Mouse (Mus musculus) gastrocnemius, adult 2 months (tissue): ENCODE results near the gene Traf6. TPM values are rescaled to one million over a fixed set of nuclear protein-coding genes. Genes with fewer than 3 reads are reported as not detected.
A peak's percentile ranks its signal among the peaks of the same experiment; 100 is the strongest.
"Not testable (repeated sequence)": the region's sequence is repeated elsewhere in the genome, so short reads cannot be mapped to it uniquely, and the experiment has no call there.

Experiments used
- DNase-seq: peaks from one replicate; pipeline ENCODE4 v3.0.0; 2022
- H3K27ac ChIP-seq: fragments of 200-600 bp; 2 replicates; pipeline ENCODE4 v1.8.1; 2022; ENCODE audit warnings: mild to moderate bottlenecking
- H3K4me3 ChIP-seq: fragments of 200-600 bp; 2 replicates; pipeline ENCODE4 v1.8.1; 2022; ENCODE audit warnings: mild to moderate bottlenecking, moderate library complexity
- CTCF ChIP-seq: fragments of 200-600 bp; IDR thresholded peaks from 2 replicates; pipeline ENCODE4 v1.8.1; 2022; ENCODE audit warnings: antibody characterized with exemption, mild to moderate bottlenecking, moderate library complexity
- intact Hi-C: fragments of 180-260 bp; cut with DNase I; formaldehyde crosslinking; loops from one replicate; pipeline ENCODE4 v1.15.1; 2025
- total RNA-seq, 2 experiments: library from RNA; stranded (reverse); gene quantifications; 2 replicates each; pipeline ENCODE4 v1.2.3; 2021

Traf6 gene
- total RNA-seq, 2 experiments from 2014 or later = 9.1 to 11.0 TPM

DNA sequence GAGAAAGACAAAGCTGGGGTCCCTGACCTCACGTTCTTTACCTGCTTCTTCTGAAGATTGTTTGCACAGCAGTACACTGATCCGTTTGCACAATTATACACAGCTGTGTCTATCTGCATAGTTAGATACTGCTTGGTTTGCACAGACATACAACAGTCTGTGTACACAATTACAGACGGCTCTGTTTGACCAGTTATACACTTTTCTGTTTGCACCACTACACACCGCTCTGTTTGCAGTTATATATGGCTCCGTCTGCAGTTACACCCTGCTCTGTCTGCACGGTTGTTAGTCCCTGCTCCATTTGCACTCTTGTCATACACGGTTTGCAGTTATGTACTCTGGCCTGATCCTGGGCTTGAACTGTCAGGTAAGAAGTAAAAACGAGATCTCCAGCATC, 63.4 kb downstream of the Traf6 start:
- Histone ChIP-seq H3K27ac (no peak overlapping the region), H3K4me3 (no peak overlapping the region)
- DNase-seq = no peak
- no peak for TF ChIP-seq CTCF
- intact Hi-C loops = no loop called here

- no peak overlapping the region for H3K27ac ChIP-seq
- TF ChIP-seq CTCF = no peak
- intact Hi-C loops = no loop called here
- H3K4me3 ChIP-seq = no peak overlapping the region
- DNase-seq = no peak
Observed at GRCm38 (mm10) chr2:101742072-101742860, 64.0 kb downstream of the Traf6 start.

- intact Hi-C loops = not testable (repeated sequence)
Observed at GRCm38 (mm10) chr2:101745656-101746055, 67.4 kb downstream of the Traf6 start.

DNA sequence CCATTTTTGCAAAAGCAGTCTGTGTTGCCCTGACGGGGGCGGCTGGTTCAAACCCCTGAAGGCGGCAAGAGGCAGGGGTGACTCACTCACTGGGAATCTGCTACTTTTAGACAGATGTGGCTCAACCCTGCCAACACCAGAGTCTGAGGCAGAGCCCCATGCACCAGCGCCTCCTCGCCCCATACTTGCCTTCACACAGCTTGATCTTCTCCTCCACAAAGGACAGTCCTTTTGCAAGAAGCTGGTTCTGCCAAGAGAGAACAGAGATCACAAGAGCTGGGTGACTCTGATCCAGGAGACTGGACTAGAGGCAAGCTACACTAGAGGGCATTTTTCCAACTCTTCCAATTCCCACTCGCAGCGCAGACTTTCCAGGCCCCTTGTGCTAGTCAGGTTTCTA, 68.3 kb downstream of the Traf6 start:
- no peak for TF ChIP-seq CTCF
- peak; percentile 32 for DNase-seq
- intact Hi-C loops = no loop called here
- Histone ChIP-seq H3K27ac (no peak overlapping the region), H3K4me3 (no peak overlapping the region)

More at GRCm38 (mm10) chr2:101745656-101746055, 67.4 kb downstream of the Traf6 start:
- not testable (repeated sequence) for H3K27ac ChIP-seq, DNase-seq, H3K4me3 ChIP-seq

Other genes with a start within 250 kb of the Traf6 start
- gene Rag2, start 53.7 kb upstream of the Traf6 start, total RNA-seq = not detected
- not detected for gene Rag1, start 28.9 kb upstream of the Traf6 start, total RNA-seq
- 10 to 100 TPM; 79.3 to 89.4 TPM for gene B230118H07Rik, start 28.9 kb upstream of the Traf6 start, total RNA-seq
- gene Prr5l, start 204.6 kb downstream of the Traf6 start, total RNA-seq = under 1 TPM in 1 of 2 experiments, not detected in 1; 0.53 TPM
- 10 to 100 TPM; 31.7 to 37.6 TPM for gene Commd9, start 207.8 kb downstream of the Traf6 start, total RNA-seq